Mouse (Mus musculus) heart, postnatal 14 days (tissue): ENCODE results near the gene Tsn. TPM values are rescaled to one million over a fixed set of nuclear protein-coding genes. Genes with fewer than 3 reads are reported as not detected.

Experiments
- total RNA-seq, 2 experiments: library from RNA; stranded (reverse); gene quantifications; 2 replicates each; pipeline ENCODE4 v1.2.3; 2021

Gene Tsn
- total RNA-seq, 2 experiments from 2014 or later = 68.1 to 69.7 TPM

Other genes with a start within 250 kb of the Tsn start
- not detected for gene Gm29106, start 135.2 kb downstream of the Tsn start, total RNA-seq
- gene Nifk, start 10.1 kb upstream of the Tsn start, total RNA-seq = 10 to 100 TPM; 15.8 to 19.8 TPM
- gene Clasp1, start 77.3 kb upstream of the Tsn start, total RNA-seq = 100 to 1,000 TPM; 290 to 301 TPM